Comparison of ENCODE assay signal across 29 mouse cellular contexts in genomic region chr12:85779707-85780106, GRCm38 (mm10). TPM values are rescaled to one million over a fixed set of nuclear protein-coding genes. Genes with fewer than 3 reads are reported as not detected.
"Had no signal": no experiment of that assay in that cellular context is flagged by ENCODE, and none has a peak within 500 bp of the region (broad histone marks: within the 10 kb centered on the region; RNA-seq: fewer than 3 reads in every experiment).

No protein-coding gene starts in this region.

- ATAC-seq: forebrain, embryonic 13.5 days; forebrain, embryonic 14.5 days; forebrain, embryonic 15.5 days; forebrain, embryonic 16.5 days; forebrain, postnatal 0 days had no signal

- H3K27me3 ChIP-seq: embryonic facial prominence, embryonic 12.5 days; embryonic facial prominence, embryonic 13.5 days; embryonic facial prominence, embryonic 15.5 days; forebrain, embryonic 12.5 days; forebrain, embryonic 13.5 days; forebrain, embryonic 15.5 days had no signal

- H3K36me3 ChIP-seq: embryonic facial prominence, embryonic 10.5 days; embryonic facial prominence, embryonic 12.5 days; embryonic facial prominence, embryonic 13.5 days; embryonic facial prominence, embryonic 15.5 days; forebrain, embryonic 10.5 days; forebrain, embryonic 12.5 days; forebrain, embryonic 15.5 days had no signal

- H3K4me1 ChIP-seq: embryonic facial prominence, embryonic 13.5 days; embryonic facial prominence, embryonic 15.5 days; forebrain, embryonic 13.5 days; forebrain, embryonic 15.5 days had no signal

- H3K4me3 ChIP-seq: embryonic facial prominence, embryonic 10.5 days; embryonic facial prominence, embryonic 12.5 days; embryonic facial prominence, embryonic 13.5 days; embryonic facial prominence, embryonic 15.5 days; erythroblast, embryonic 14.5 days; forebrain, embryonic 10.5 days; forebrain, embryonic 12.5 days; forebrain, embryonic 13.5 days; forebrain, embryonic 15.5 days; gastrocnemius, adult 2 months had no signal

- H3K9me3 ChIP-seq: embryonic facial prominence, embryonic 10.5 days; embryonic facial prominence, embryonic 12.5 days; embryonic facial prominence, embryonic 13.5 days; embryonic facial prominence, embryonic 15.5 days; forebrain, embryonic 10.5 days; forebrain, embryonic 12.5 days; forebrain, embryonic 13.5 days; forebrain, embryonic 15.5 days had no signal

- DNase-seq: cerebellum, adult 18-20 months; cerebellum, adult 2 months; cerebellum, adult 8-10 months; cerebellum, adult 9-10 months; cerebellum, adult 9-11 months; cerebellum, postnatal 10 days; cerebellum, postnatal 14 days; cerebellum, postnatal 25 days; cerebellum, postnatal 36 days; embryo, embryonic 11 days; forebrain, postnatal 0 days; gastrocnemius, adult 2 months; gastrocnemius, postnatal 10 days; gastrocnemius, postnatal 14 days; gastrocnemius, postnatal 25 days; gastrocnemius, postnatal 36 days; heart, adult 18-20 months had no signal

- H3K27ac ChIP-seq: embryonic facial prominence, embryonic 10.5 days; embryonic facial prominence, embryonic 12.5 days; embryonic facial prominence, embryonic 13.5 days; embryonic facial prominence, embryonic 15.5 days; forebrain, embryonic 10.5 days; forebrain, embryonic 12.5 days; forebrain, embryonic 13.5 days; forebrain, embryonic 15.5 days; gastrocnemius, adult 2 months had no signal

- H3K9ac ChIP-seq: embryonic facial prominence, embryonic 12.5 days; embryonic facial prominence, embryonic 13.5 days; embryonic facial prominence, embryonic 15.5 days; forebrain, embryonic 12.5 days; forebrain, embryonic 13.5 days; forebrain, embryonic 15.5 days; forebrain, postnatal 0 days had no signal

- H3K4me2 ChIP-seq: embryonic facial prominence, embryonic 12.5 days; embryonic facial prominence, embryonic 13.5 days; embryonic facial prominence, embryonic 15.5 days; forebrain, embryonic 12.5 days; forebrain, embryonic 13.5 days; forebrain, embryonic 15.5 days had no signal

RNA-seq across cellular contexts. Expression of gene Flvcr2, which starts 33.4 kb away (rescaled TPM):
- total RNA-seq: granulocyte monocyte progenitor cell, adult 5-6 weeks had no signal
- polyA plus RNA-seq: erythroblast, embryonic 14.5 days had no signal
